Mouse (Mus musculus): ENCODE measurements at regions not wholly inside any gene's neighbourhood (a gene's known extent, or its start where the extent isn't known, plus 50 kb on each side); places are given as distances from the start of the nearest gene placed in this dataset.
"Not testable (repeated sequence)": the region's sequence is repeated elsewhere in the genome, so short reads cannot be mapped to it uniquely, and the experiment has no call there.

DNA sequence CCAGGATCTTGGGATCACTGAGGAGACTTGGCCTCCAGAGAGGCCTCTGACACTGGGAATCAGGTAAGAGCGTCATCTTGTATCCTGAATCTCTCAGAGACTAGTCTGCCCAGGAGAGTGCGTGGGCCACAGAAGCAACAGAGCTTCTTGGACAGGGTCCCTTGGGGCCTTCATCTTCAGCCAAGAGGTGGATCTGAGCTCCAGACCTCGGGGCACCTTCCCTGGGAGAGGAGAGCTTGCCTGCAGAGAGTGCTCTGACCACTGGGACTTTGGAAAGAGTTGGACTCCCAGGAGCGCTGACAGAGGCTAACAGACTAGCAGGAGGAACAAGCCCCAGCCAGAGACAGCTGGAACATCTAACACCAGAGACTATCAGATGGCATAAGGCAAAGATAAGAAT, 73.9 kb upstream of the Gm15319 start:
- H3K4me3 ChIP-seq, result not testable (repeated sequence)

GRCm38 (mm10) chr8:20433236-20433635, 70.2 kb upstream of the Gm15319 start:
- H3K9ac ChIP-seq, result not testable (repeated sequence)

More for the DNA sequence above, 73.9 kb upstream of the Gm15319 start:
- H3K27ac ChIP-seq; H3K9me3 ChIP-seq; H3K4me1 ChIP-seq; ATAC-seq (replicated peaks); H3K4me2 ChIP-seq; H3K36me3 ChIP-seq (replicated peaks); H3K9ac ChIP-seq; H3K27me3 ChIP-seq (replicated peaks): not testable (repeated sequence)
- WGBS, result 65% methylated on average over 4 of the region's 4 CpGs

GRCm38 (mm10) chr8:20429469-20429868, 66.5 kb upstream of the Gm15319 start:
- not testable (repeated sequence) for H3K9me3 ChIP-seq; H3K4me3 ChIP-seq; H3K4me1 ChIP-seq; H3K27ac ChIP-seq; H3K9ac ChIP-seq; H3K36me3 ChIP-seq (replicated peaks); H3K27me3 ChIP-seq (replicated peaks); H3K4me2 ChIP-seq; ATAC-seq (replicated peaks)
- 84% methylated on average over 4 of the region's 4 CpGs for WGBS

More at GRCm38 (mm10) chr8:20433236-20433635, 70.2 kb upstream of the Gm15319 start:
- H3K9me3 ChIP-seq; H3K4me1 ChIP-seq; H3K4me2 ChIP-seq; H3K36me3 ChIP-seq (replicated peaks); ATAC-seq (replicated peaks); H3K4me3 ChIP-seq; H3K27me3 ChIP-seq (replicated peaks); H3K27ac ChIP-seq: not testable (repeated sequence)

GRCm38 (mm10) chr8:20424903-20425222, 61.9 kb upstream of the Gm15319 start:
- H3K36me3 ChIP-seq (replicated peaks); ATAC-seq (replicated peaks); H3K4me2 ChIP-seq; H3K4me1 ChIP-seq; H3K27me3 ChIP-seq (replicated peaks); H3K9me3 ChIP-seq: not testable (repeated sequence)
- H3K9ac ChIP-seq, result peak overlapping the region; percentile 30; the same call in 1 of the 2 replicates
- 39% methylated on average over 3 of the region's 3 CpGs for WGBS
- H3K4me3 ChIP-seq, result peak overlapping the region; percentile 46
- H3K27ac ChIP-seq, result peak overlapping the region; percentile 74; the same call in 1 of the 2 replicates

GRCm38 (mm10) chr8:20424104-20424902, 61.3 kb upstream of the Gm15319 start:
- H3K9me3 ChIP-seq; H3K4me1 ChIP-seq; H3K27me3 ChIP-seq (replicated peaks); H3K36me3 ChIP-seq (replicated peaks): not testable (repeated sequence)
- peak overlapping the region; percentile 28; the same call in 1 of the 2 replicates for H3K4me2 ChIP-seq
- peak overlapping the region; percentile 74 for H3K27ac ChIP-seq
- ATAC-seq (replicated peaks), result peak; percentile 100
- 6% methylated on average over 70 of the region's 72 CpGs for WGBS
- H3K4me3 ChIP-seq, result peak overlapping the region; percentile 46
- H3K9ac ChIP-seq, result peak overlapping the region; percentile 54

- H3K9ac ChIP-seq; H3K4me3 ChIP-seq; H3K4me1 ChIP-seq; H3K4me2 ChIP-seq; H3K36me3 ChIP-seq (replicated peaks); H3K27me3 ChIP-seq (replicated peaks); H3K9me3 ChIP-seq; ATAC-seq (replicated peaks); H3K27ac ChIP-seq: not testable (repeated sequence)
Observed at GRCm38 (mm10) chr8:20420807-20421206, 57.8 kb upstream of the Gm15319 start.
